Mouse (Mus musculus) limb, embryonic 14.5 days (tissue): ENCODE results near the gene Rnf111. TPM values are rescaled to one million over a fixed set of nuclear protein-coding genes. Genes with fewer than 3 reads are reported as not detected.

Experiments
- ATAC-seq: fragments of 200-750 bp; cut with Nextera tagmentation; 2 replicates; pipeline ENCODE4 v1.8.0; 2017; ENCODE audit warnings: low read depth, moderate number of reproducible peaks, moderate TSS enrichment; ENCODE audit not compliant: low FRiP score
- DNase-seq: peaks from one replicate; pipeline ENCODE4 v3.0.0-alpha.2; 2015; ENCODE audit warnings: low spot score
- H3K27ac ChIP-seq: fragments of 300-500 bp; sonication (generic); replicated peaks from 2 replicates; pipeline ENCODE4 v1.5.1; 2014; ENCODE audit warnings: low read depth, mild to moderate bottlenecking, low read length, moderate library complexity, mixed read lengths
- H3K27me3 ChIP-seq: fragments of 300-500 bp; sonication (generic); 2 replicates; pipeline ENCODE4 v1.6.1; 2014; ENCODE audit warnings: low read length, mixed read lengths; ENCODE audit not compliant: control insufficient read depth, insufficient read depth
- H3K36me3 ChIP-seq: fragments of 300-500 bp; sonication (generic); 2 replicates; pipeline ENCODE4 v1.6.1; 2014; ENCODE audit warnings: mild to moderate bottlenecking, low read length, moderate library complexity, mixed read lengths; ENCODE audit not compliant: control insufficient read depth, insufficient read depth
- H3K4me1 ChIP-seq: fragments of 300-500 bp; sonication (generic); 2 replicates; pipeline ENCODE4 v1.6.1; 2014; ENCODE audit warnings: antibody characterized with exemption, low read length, mixed read lengths; ENCODE audit not compliant: control insufficient read depth, insufficient read depth
- H3K4me2 ChIP-seq: fragments of 300-500 bp; sonication (generic); replicated peaks from 2 replicates; pipeline ENCODE4 v1.6.1; 2014; ENCODE audit warnings: low read depth, mild to moderate bottlenecking, low read length, moderate library complexity; ENCODE audit not compliant: severe bottlenecking
- H3K4me3 ChIP-seq: fragments of 300-500 bp; sonication (generic); replicated peaks from 2 replicates; pipeline ENCODE4 v1.5.1; 2014; ENCODE audit warnings: low read length
- H3K9ac ChIP-seq: fragments of 300-500 bp; sonication (generic); 2 replicates; pipeline ENCODE4 v1.6.1; 2014; ENCODE audit warnings: mild to moderate bottlenecking, low read depth, low read length, moderate library complexity; ENCODE audit not compliant: severe bottlenecking
- H3K9me3 ChIP-seq: fragments of 300-500 bp; sonication (generic); 2 replicates; pipeline ENCODE4 v1.6.1; 2016; ENCODE audit warnings: low read length; ENCODE audit not compliant: control insufficient read depth
- POLR2A ChIP-seq: fragments of 200-500 bp; IDR thresholded peaks from 2 replicates; pipeline ENCODE4 v1.8.0; 2012; ENCODE audit warnings: inconsistent platforms, mild to moderate bottlenecking, moderate library complexity, borderline replicate concordance; ENCODE audit not compliant: insufficient read depth, insufficient read length; ENCODE audit errors: extremely low read depth
- WGBS: fragments of 180-500 bp; shearing (Covaris S2); extraction: QIAGEN DNeasy Blood & Tissue Kit; methylation state at CpG from one replicate; pipeline ENCODE4 v1.1.7; 2014; 5-methylcytosine and 5-hydroxymethylcytosine counted together
- polyA plus RNA-seq, 2 experiments: library from polyadenylated mRNA; depleted of rRNA in 1 of 2; stranded (reverse) in 1 of 2; unstranded in 1 of 2; fragments of >200 nt; fragmentation: Nextera tagmentation in 1 of 2; extraction: Ambion mirVana in 1 of 2; gene quantifications; 2 replicates each; pipeline versions ENCODE4 v1.2.1 to v1.2.3; 2012 to 2014

Gene Rnf111
- polyA plus RNA-seq, 2 experiments, result 25.3 to 38.8 TPM

GRCm38 (mm10) chr9:70439959-70440358 lies 63.6 kb downstream of the Rnf111 start:
- Histone ChIP-seq H3K4me3 (no peak overlapping the region), H3K4me2 (no peak overlapping the region), H3K27ac (no peak overlapping the region), H3K27me3 (no peaks in the 10 kb centered on the region), H3K4me1 (no peaks in the 10 kb centered on the region), H3K9me3 (no peaks in the 10 kb centered on the region), H3K36me3 (peaks cover 63% of the 10 kb centered on the region), H3K9ac (no peak overlapping the region)
- WGBS, result 92% methylated on average over 4 of the region's 4 CpGs
- TF ChIP-seq POLR2A, result no peak
- ATAC-seq (no peak), DNase-seq (no peak)

- Histone ChIP-seq H3K4me2 (no peak overlapping the region), H3K4me3 (no peak overlapping the region), H3K9ac (no peak overlapping the region), H3K27ac (no peak overlapping the region), H3K27me3 (no peaks in the 10 kb centered on the region), H3K4me1 (peaks cover 8% of the 10 kb centered on the region; the same call in 1 of the 2 replicates), H3K9me3 (no peaks in the 10 kb centered on the region), H3K36me3 (peaks cover 36% of the 10 kb centered on the region)
- 90% methylated on average over 2 of the region's 2 CpGs for WGBS
- DNase-seq (no peak), ATAC-seq (no peak)
- TF ChIP-seq POLR2A, result no peak
Observed at GRCm38 (mm10) chr9:70422661-70423060, 80.9 kb downstream of the Rnf111 start.

- Histone ChIP-seq H3K27ac (peak within 1 kb of the TSS; percentile 48), H3K4me3 (peak within 1 kb of the TSS; percentile 66), H3K4me2 (peak within 1 kb of the TSS; percentile 94), H3K9ac (peak within 1 kb of the TSS; percentile 77), H3K36me3 (peaks cover 36% of the 10 kb centered on the region), H3K4me1 (peaks cover 8% of the 10 kb centered on the region; the same call in 1 of the 2 replicates), H3K9me3 (no peaks in the 10 kb centered on the region), H3K27me3 (no peaks in the 10 kb centered on the region)
- ATAC-seq (peak; percentile 97), DNase-seq (peak; percentile 97)
- 0 out of 2 replicates have a peak, but pooled peaks have one; percentile 16 for TF ChIP-seq POLR2A
- WGBS, result 4% methylated on average over 35 of the region's 45 CpGs
Observed at GRCm38 (mm10) chr9:70421257-70422056, 82.1 kb downstream of the Rnf111 start, which contains the start of gene Ccnb2. TSS of gene Ccnb2 (minus strand) at chr9:70421547.

- WGBS, result 88% methylated on average over 3 of the region's 3 CpGs
- Histone ChIP-seq H3K9ac (no peak overlapping the region), H3K4me2 (no peak overlapping the region), H3K4me3 (no peak overlapping the region), H3K27ac (no peak overlapping the region), H3K4me1 (peaks cover 8% of the 10 kb centered on the region; the same call in 1 of the 2 replicates), H3K9me3 (no peaks in the 10 kb centered on the region), H3K36me3 (peaks cover 66% of the 10 kb centered on the region), H3K27me3 (no peaks in the 10 kb centered on the region)
- ATAC-seq (no peak), DNase-seq (no peak)
- TF ChIP-seq POLR2A, result no peak
Observed at GRCm38 (mm10) chr9:70416412-70416811, 87.1 kb downstream of the Rnf111 start.

GRCm38 (mm10) chr9:70413038-70413437 lies 90.5 kb downstream of the Rnf111 start:
- DNase-seq (no peak), ATAC-seq (no peak)
- H3K4me3 ChIP-seq, result no peak overlapping the region
- H3K27ac ChIP-seq, result no peak overlapping the region
- no peaks in the 10 kb centered on the region for H3K4me1 ChIP-seq
- peaks cover 91% of the 10 kb centered on the region for H3K36me3 ChIP-seq
- H3K4me2 ChIP-seq, result no peak overlapping the region
- no peak overlapping the region for H3K9ac ChIP-seq
- H3K27me3 ChIP-seq, result no peaks in the 10 kb centered on the region
- no peak for TF ChIP-seq POLR2A
- H3K9me3 ChIP-seq, result no peaks in the 10 kb centered on the region
- WGBS, result 94% methylated on average over 7 of the region's 7 CpGs
